Mouse (Mus musculus) brain, embryonic 14.5 days (tissue): Measurements from ENCODE around the gene Fam8a1.

Source experiments
- CTCF ChIP-seq: fragments of 200-500 bp; IDR thresholded peaks from 2 replicates; pipeline ENCODE4 v1.5.1; 2012; ENCODE audit warnings: inconsistent platforms, mild to moderate bottlenecking, moderate library complexity, borderline replicate concordance; ENCODE audit not compliant: insufficient read depth, insufficient read length; ENCODE audit errors: extremely low read depth
- POLR2A ChIP-seq: fragments of 200-500 bp; IDR thresholded peaks from 2 replicates; pipeline ENCODE4 v1.6.1; 2012; ENCODE audit warnings: mild to moderate bottlenecking, inconsistent platforms, borderline replicate concordance; ENCODE audit not compliant: poor library complexity, insufficient read depth, insufficient read length, severe bottlenecking; ENCODE audit errors: extremely low read depth

DNA sequence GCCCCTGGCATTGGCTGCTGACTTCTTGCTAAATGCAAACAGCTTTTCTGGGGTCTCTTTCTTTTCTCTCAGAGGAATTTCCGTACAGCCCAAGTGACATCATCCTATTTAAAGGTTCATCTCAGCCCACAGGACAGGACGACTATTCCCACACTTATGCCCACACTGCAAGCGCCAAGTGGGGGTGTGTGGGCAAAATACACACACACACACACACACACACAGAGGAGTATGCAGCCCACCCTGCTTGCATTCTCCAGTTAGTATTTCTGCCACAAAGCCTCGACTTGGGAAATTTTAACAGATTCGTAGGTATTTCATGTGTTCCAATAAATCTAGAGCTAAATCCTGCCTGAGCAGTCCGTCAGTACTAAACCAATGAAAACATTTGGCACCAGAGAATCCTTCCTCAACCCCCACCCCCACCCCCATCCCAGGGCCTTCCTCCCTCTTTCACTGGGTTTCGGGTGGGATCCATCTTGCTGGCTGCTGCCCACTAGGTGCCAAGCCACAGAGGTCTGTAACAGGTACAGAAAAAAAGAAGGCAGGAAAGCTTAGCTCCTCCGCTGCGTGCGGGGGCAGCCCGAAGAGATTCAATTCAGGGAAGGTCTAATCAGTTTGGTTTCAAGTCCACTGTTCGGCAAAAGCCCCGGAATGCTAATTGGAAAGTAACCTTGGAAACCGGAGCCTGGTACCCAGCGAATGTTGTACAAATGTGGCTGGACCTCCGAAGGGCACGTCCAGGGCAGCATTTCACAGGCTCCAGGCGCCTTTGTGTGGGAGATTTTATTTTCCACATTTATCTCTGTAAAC is 35.8 kb upstream of the Fam8a1 start:
- no peak for TF ChIP-seq CTCF
- no peak for TF ChIP-seq POLR2A
